Mouse (Mus musculus) kidney, postnatal 14 days (tissue): ENCODE results near the gene Mta2.
"Not testable (repeated sequence)": the region's sequence is repeated elsewhere in the genome, so short reads cannot be mapped to it uniquely, and the experiment has no call there.

Experiments used
- DNase-seq: peaks from one replicate; pipeline ENCODE4 v3.0.0; 2022; ENCODE audit warnings: mixed read lengths

Mta2 gene

GRCm38 (mm10) chr19:8941515-8942217 lies at the start of gene Mta2:
Gene Mta2 (plus strand): TSS chr19:8941875.
- peak; percentile 98 for DNase-seq

GRCm38 (mm10) chr19:8892829-8893766 lies 48.6 kb upstream of the Mta2 start, which contains the start of gene Ints5:
Gene Ints5 (plus strand): TSS chr19:8893005.
- DNase-seq, result peak; percentile 89

GRCm38 (mm10) chr19:8895397-8895960 lies 46.2 kb upstream of the Mta2 start:
- no peak for DNase-seq

- not testable (repeated sequence) for DNase-seq
Measured at GRCm38 (mm10) chr19:8896231-8896630, 45.4 kb upstream of the Mta2 start.

- peak; percentile 55 for DNase-seq
Measured at GRCm38 (mm10) chr19:8897211-8897864, 44.3 kb upstream of the Mta2 start.

- peak; percentile 97 for DNase-seq
Measured at GRCm38 (mm10) chr19:8897865-8898495, 43.7 kb upstream of the Mta2 start, which contains the start of gene Ganab. Gene Ganab (plus strand): TSS chr19:8898071.

- no peak for DNase-seq
Measured at GRCm38 (mm10) chr19:8898576-8898975, 43.1 kb upstream of the Mta2 start.

GRCm38 (mm10) chr19:8899079-8899478 lies 42.6 kb upstream of the Mta2 start:
- peak; percentile 21 for DNase-seq

GRCm38 (mm10) chr19:8903412-8903811 lies 38.3 kb upstream of the Mta2 start:
- no peak for DNase-seq

- DNase-seq, result no peak
Measured at GRCm38 (mm10) chr19:8908531-8908930, 33.1 kb upstream of the Mta2 start.

GRCm38 (mm10) chr19:8911810-8912209 lies 29.9 kb upstream of the Mta2 start:
- no peak for DNase-seq

- DNase-seq, result no peak
Measured at GRCm38 (mm10) chr19:8914212-8914611, 27.5 kb upstream of the Mta2 start.

GRCm38 (mm10) chr19:8919000-8919399 lies 22.7 kb upstream of the Mta2 start:
- no peak for DNase-seq

- no peak for DNase-seq
Measured at GRCm38 (mm10) chr19:8919684-8920072, 22.0 kb upstream of the Mta2 start.

GRCm38 (mm10) chr19:8920073-8920736 lies 21.5 kb upstream of the Mta2 start, which contains the start of gene B3gat3:
Gene B3gat3 (plus strand): TSS chr19:8920374.
- DNase-seq, result peak; percentile 97

GRCm38 (mm10) chr19:8920836-8921291 lies 20.8 kb upstream of the Mta2 start:
- peak; percentile 55 for DNase-seq

GRCm38 (mm10) chr19:8921741-8922140 lies 19.9 kb upstream of the Mta2 start:
- no peak for DNase-seq

- DNase-seq, result no peak
Measured at GRCm38 (mm10) chr19:8926766-8927165, 14.9 kb upstream of the Mta2 start.

GRCm38 (mm10) chr19:8927891-8928525 lies 13.7 kb upstream of the Mta2 start:
- DNase-seq, result no peak

- no peak for DNase-seq
Measured at GRCm38 (mm10) chr19:8928689-8929223, 12.9 kb upstream of the Mta2 start.
